Mouse (Mus musculus) kidney, embryonic 14.5 days (tissue): ENCODE data around the gene Mab21l3. TPM values are rescaled to one million over a fixed set of nuclear protein-coding genes. Genes with fewer than 3 reads are reported as not detected.

Experiments
- ATAC-seq: fragments of 200-750 bp; cut with Nextera tagmentation; 2 replicates; pipeline ENCODE4 v1.8.0; 2017; ENCODE audit warnings: moderate number of reproducible peaks, mild to moderate bottlenecking, moderate TSS enrichment, moderate library complexity; ENCODE audit not compliant: low FRiP score, low TSS enrichment
- H3K27ac ChIP-seq: fragments of 300-500 bp; sonication (generic); 2 replicates; pipeline ENCODE4 v1.5.1; 2014; ENCODE audit warnings: low read depth, mild to moderate bottlenecking, low read length, moderate library complexity, mixed read lengths
- H3K27me3 ChIP-seq: fragments of 300-500 bp; sonication (generic); 2 replicates; pipeline ENCODE4 v1.6.1; 2014; ENCODE audit warnings: mild to moderate bottlenecking, low read length; ENCODE audit not compliant: control insufficient read depth, insufficient read depth
- H3K36me3 ChIP-seq: fragments of 300-500 bp; sonication (generic); 2 replicates; pipeline ENCODE4 v1.6.1; 2014; ENCODE audit warnings: low read length, mixed read lengths; ENCODE audit not compliant: control insufficient read depth, insufficient read depth
- H3K4me1 ChIP-seq: fragments of 300-500 bp; sonication (generic); 2 replicates; pipeline ENCODE4 v1.6.1; 2014; ENCODE audit warnings: low read length, mixed read lengths; ENCODE audit not compliant: control insufficient read depth, insufficient read depth
- H3K4me2 ChIP-seq: fragments of 300-500 bp; sonication (generic); replicated peaks from 2 replicates; pipeline ENCODE4 v1.6.1; 2014; ENCODE audit warnings: low read depth, mild to moderate bottlenecking, low read length
- H3K4me3 ChIP-seq: fragments of 300-500 bp; sonication (generic); 2 replicates; pipeline ENCODE4 v1.5.1; 2014; ENCODE audit warnings: mild to moderate bottlenecking, low read length
- H3K9ac ChIP-seq: fragments of 300-500 bp; sonication (generic); 2 replicates; pipeline ENCODE4 v1.6.1; 2014; ENCODE audit warnings: low read depth, mild to moderate bottlenecking, low read length, moderate library complexity
- H3K9me3 ChIP-seq: fragments of 300-500 bp; sonication (generic); 2 replicates; pipeline ENCODE4 v1.6.1; 2016; ENCODE audit warnings: low read length; ENCODE audit not compliant: control insufficient read depth
- WGBS: fragments of 180-500 bp; shearing (Covaris S2); extraction: QIAGEN DNeasy Blood & Tissue Kit; methylation state at CpG from one replicate; pipeline ENCODE4 v1.1.7; 2014; 5-methylcytosine and 5-hydroxymethylcytosine counted together
- polyA plus RNA-seq: library from polyadenylated mRNA; unstranded; fragments of >200 nt; fragmentation: Nextera tagmentation; extraction: Ambion mirVana; gene quantifications from 2 replicates; pipeline ENCODE4 v1.2.1, GENCODE M21; 2014

Gene Mab21l3
- polyA plus RNA-seq = 0.41 and 0.77 TPM in 2 replicates

DNA sequence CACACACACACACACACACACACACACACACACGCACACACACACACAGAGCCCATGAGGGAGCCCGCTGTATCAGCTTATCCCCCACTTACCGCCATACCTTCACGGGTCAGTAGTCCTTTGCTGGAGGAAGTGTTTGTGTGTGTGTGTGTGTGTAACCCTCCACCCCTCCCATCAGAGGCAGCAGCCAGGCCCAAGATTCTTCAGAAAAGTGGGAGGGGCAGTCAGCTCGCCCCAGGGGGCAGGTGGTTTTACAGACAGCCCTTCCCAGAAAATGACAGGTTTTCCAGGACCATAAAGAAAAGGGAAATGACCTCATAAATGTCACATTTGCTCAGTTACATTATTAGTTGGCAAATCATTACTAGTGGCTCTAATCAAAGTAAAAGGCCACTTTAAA is at the start of gene Mab21l3:
Gene Mab21l3, minus strand, starts transcription at position 144 of the 400 bp plus-strand sequence.
- ATAC-seq = no peak
- Histone ChIP-seq H3K9me3 (no peaks in the 10 kb centered on the region), H3K27ac (no peak within 1 kb of the TSS), H3K4me1 (no peaks in the 10 kb centered on the region), H3K9ac (no peak within 1 kb of the TSS), H3K27me3 (no peaks in the 10 kb centered on the region), H3K4me3 (no peak within 1 kb of the TSS), H3K36me3 (no peaks in the 10 kb centered on the region), H3K4me2 (no peak within 1 kb of the TSS)
- 61% methylated on average over 5 of the region's 5 CpGs for WGBS

DNA sequence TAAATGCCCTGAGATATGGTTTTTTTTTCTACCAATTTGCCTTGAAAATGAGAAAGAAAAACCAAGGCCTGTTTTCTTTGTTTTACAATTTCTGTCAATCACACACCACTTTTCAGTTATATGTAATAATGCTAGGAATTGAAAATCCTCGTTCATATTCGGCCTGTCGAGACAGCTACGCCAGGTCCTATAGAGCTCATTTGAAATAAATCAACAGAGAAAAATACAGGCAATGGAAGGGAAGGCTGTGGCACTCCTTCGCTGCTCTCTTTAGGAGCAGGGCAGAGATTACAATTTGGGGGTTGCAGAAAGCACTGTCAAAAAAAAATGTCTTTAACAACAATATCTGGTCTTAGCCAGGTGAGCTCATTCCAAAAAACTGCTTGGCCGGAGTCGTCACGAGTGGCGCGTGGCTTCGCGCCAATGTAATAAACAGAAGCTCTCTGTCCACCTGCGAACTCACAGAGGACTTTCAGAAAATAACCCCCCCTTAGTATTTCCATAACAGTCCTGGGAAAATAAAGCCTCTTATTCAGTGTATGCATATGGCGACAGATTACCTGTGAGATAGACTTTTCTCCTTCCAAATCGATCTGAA is 48.7 kb upstream of the Mab21l3 start:
- Histone ChIP-seq H3K27me3 (no peaks in the 10 kb centered on the region), H3K9me3 (no peaks in the 10 kb centered on the region), H3K27ac (no peak overlapping the region), H3K4me1 (0 out of 2 replicates have a peak, but pooled peaks cover 2% of the 10 kb centered on the region), H3K36me3 (no peaks in the 10 kb centered on the region), H3K9ac (no peak overlapping the region), H3K4me2 (no peak overlapping the region), H3K4me3 (no peak overlapping the region)
- WGBS = 89% methylated on average over 15 of the region's 15 CpGs
- ATAC-seq = no peak

DNA sequence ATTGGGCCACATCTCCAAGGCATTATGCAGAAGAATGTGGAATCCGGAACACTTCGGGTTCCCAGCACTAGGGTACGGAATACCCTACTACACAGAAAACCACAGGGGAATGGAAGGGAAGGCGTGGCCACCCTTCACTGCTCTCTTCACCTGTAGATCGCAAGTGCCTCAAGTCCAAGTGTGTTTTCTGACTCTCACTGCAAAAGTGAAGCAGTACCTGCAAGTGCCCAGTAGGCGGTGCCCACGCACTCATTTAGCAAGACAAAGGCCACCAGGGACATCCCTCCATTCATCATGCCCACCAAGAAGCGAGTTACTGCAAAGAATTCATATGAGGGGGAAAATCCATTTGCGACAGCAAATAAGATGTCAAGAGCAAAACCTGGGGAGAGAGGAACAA is 48.1 kb upstream of the Mab21l3 start:
- Histone ChIP-seq H3K36me3 (no peaks in the 10 kb centered on the region), H3K9me3 (no peaks in the 10 kb centered on the region), H3K4me2 (no peak overlapping the region), H3K27me3 (no peaks in the 10 kb centered on the region), H3K4me1 (no peaks in the 10 kb centered on the region), H3K9ac (no peak overlapping the region), H3K4me3 (no peak overlapping the region), H3K27ac (no peak overlapping the region)
- 29% methylated on average over 9 of the region's 9 CpGs for WGBS
- no peak for ATAC-seq

DNA sequence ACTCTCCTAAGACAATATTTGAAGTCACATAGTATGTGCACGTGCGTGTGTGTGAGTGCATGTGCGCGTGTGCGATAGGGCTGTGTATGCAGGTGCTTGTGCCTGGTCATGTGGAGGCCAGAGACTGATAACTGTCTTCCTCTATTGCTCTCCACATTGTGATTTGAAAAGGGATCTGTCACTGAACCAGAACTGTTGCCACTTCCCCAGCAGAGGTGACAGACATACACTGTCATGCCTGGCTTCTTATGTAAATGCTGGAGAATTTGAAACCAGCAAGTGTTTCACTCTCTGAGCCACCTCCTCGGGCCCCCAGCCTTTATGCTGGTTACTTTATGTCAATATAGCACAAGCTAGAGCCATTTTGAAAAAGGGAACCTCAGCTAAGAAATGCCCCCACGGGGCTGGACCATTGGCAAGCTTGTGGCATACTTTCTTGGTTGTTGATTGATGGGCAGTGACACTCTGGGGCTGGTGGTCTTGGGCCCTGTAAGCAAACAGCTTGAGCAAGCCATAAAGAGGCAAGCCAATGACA is 46.7 kb upstream of the Mab21l3 start:
- no peak overlapping the region for H3K9ac ChIP-seq
- no peak overlapping the region for H3K27ac ChIP-seq
- 77% methylated on average over 7 of the region's 7 CpGs for WGBS
- H3K4me1 ChIP-seq = no peaks in the 10 kb centered on the region
- no peaks in the 10 kb centered on the region for H3K9me3 ChIP-seq
- no peak overlapping the region for H3K4me3 ChIP-seq
- H3K4me2 ChIP-seq = no peak overlapping the region
- ATAC-seq = no peak
- no peaks in the 10 kb centered on the region for H3K36me3 ChIP-seq
- no peaks in the 10 kb centered on the region for H3K27me3 ChIP-seq

DNA sequence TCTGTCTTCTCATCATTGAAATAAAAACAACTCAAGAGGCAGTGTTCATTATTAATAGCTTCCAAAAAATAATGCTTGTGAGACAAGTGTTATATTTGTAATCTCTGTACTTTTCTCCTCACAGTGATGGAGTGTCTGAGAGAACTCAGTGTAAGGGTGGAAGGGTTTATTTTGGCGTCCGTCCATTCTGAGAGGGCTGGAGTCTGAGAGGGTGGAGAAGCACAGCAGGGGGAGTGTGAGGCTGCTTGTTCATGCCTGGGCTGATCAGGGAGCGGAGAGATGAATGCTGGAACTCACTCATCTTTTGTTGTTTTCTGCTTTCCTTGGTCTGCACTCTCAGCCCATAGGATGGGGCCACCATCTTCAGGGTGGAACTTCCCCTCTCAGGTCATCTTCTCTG is 36.8 kb upstream of the Mab21l3 start:
- H3K4me3 ChIP-seq = no peak overlapping the region
- WGBS = 42% methylated on average over 3 of the region's 3 CpGs
- peak; percentile 91; the same call in 1 of the 2 replicates for ATAC-seq
- H3K4me1 ChIP-seq = 0 out of 2 replicates have a peak, but pooled peaks cover 4% of the 10 kb centered on the region
- no peak overlapping the region for H3K9ac ChIP-seq
- no peaks in the 10 kb centered on the region for H3K9me3 ChIP-seq
- no peak overlapping the region for H3K4me2 ChIP-seq
- no peak overlapping the region for H3K27ac ChIP-seq
- no peaks in the 10 kb centered on the region for H3K27me3 ChIP-seq
- no peaks in the 10 kb centered on the region for H3K36me3 ChIP-seq

DNA sequence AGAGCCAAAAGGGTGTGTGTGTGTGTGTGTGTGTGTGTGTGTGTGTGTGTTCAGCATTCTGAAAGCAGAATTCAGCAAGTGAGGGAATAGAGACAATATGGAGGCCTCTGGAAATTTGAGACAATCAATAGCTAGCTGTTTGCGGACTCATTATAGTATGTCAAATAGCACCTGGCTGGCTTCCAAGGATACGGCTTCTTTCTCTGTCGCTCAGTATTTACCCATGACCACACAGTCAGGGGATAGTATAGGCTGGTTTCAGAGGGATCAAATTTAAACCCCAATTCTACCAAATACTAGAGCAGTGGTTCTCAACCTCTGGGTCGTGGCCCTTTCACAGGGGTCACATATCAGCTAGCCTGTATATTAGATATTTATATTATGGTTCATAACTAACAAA is 36.3 kb upstream of the Mab21l3 start:
- Histone ChIP-seq H3K4me2 (no peak overlapping the region), H3K27ac (no peak overlapping the region), H3K4me1 (0 out of 2 replicates have a peak, but pooled peaks cover 4% of the 10 kb centered on the region), H3K4me3 (no peak overlapping the region), H3K9me3 (no peaks in the 10 kb centered on the region), H3K36me3 (no peaks in the 10 kb centered on the region), H3K9ac (no peak overlapping the region), H3K27me3 (no peaks in the 10 kb centered on the region)
- ATAC-seq = no peak
- WGBS = 54% methylated on average over 4 of the region's 4 CpGs

DNA sequence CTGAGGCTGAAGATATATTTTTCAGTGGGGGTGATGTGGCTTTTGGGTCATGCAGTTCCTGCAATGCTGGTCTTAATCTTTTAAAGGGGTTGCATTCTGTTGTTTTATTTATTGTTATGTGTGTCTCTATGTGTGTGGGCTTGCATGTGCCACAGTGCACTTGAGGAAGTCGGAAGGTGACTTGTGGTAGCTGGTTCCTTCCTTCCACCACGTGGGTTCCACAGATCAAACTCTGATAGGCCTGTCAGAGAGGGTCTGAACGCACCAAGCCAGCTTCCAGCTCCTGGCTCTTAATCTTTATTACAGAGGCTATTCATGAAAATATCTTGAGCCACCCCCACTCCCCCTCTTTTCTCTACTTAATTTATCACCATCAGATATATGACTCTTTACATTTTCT is 35.1 kb upstream of the Mab21l3 start:
- Histone ChIP-seq H3K4me3 (no peak overlapping the region), H3K9ac (no peak overlapping the region), H3K36me3 (no peaks in the 10 kb centered on the region), H3K27ac (no peak overlapping the region), H3K4me2 (no peak overlapping the region), H3K4me1 (0 out of 2 replicates have a peak, but pooled peaks cover 4% of the 10 kb centered on the region), H3K9me3 (no peaks in the 10 kb centered on the region), H3K27me3 (no peaks in the 10 kb centered on the region)
- ATAC-seq = no peak
- 44% methylated on average over 3 of the region's 3 CpGs for WGBS

DNA sequence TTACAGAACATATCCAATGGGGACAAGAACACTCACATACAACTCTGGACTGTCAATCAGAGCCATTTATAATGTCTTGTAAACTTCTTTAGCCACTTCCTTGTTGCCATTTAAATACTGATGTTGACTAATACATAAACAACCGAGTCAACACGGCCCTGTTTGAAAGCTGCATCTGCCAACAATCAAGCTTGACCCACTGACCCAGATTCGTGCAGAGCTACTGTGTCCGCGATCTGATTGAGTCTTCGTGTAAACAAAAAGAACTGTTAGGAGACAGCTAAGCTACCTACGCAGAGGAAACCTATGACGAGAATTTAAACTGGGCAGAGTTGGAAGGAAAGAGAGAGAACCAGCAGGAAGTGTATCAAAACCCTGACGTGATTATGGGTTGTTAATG is 33.0 kb upstream of the Mab21l3 start:
- H3K9me3 ChIP-seq = no peaks in the 10 kb centered on the region
- ATAC-seq = no peak
- WGBS = 69% methylated on average over 9 of the region's 9 CpGs

DNA sequence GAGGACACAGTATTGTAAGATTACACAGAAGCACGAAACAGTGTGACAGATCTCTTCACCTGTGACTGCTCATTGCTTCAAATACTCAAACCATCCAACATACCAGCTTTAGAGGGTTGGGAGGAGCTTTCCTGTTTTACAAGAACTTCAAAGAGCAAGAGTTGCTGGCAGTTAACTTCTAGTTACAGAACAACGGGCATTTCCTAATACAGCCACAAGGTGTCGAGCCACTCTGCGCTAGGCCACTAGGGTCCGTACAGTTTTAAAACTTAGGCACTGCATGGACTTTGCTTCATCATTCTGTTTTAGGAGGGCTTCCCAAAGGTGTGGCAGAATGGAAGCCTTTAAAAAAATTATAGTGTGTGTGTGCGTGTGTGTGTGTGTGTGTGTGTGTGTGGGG is 32.1 kb upstream of the Mab21l3 start:
- Histone ChIP-seq H3K9ac (no peak overlapping the region; the same call in 1 of the 2 replicates), H3K27ac (no peak overlapping the region), H3K36me3 (no peaks in the 10 kb centered on the region), H3K27me3 (no peaks in the 10 kb centered on the region), H3K4me1 (0 out of 2 replicates have a peak, but pooled peaks cover 4% of the 10 kb centered on the region), H3K9me3 (no peaks in the 10 kb centered on the region), H3K4me3 (no peak overlapping the region), H3K4me2 (no peak overlapping the region)
- 64% methylated on average over 6 of the region's 6 CpGs for WGBS
- ATAC-seq = no peak

More for the DNA sequence above, 33.0 kb upstream of the Mab21l3 start:
- Histone ChIP-seq H3K9ac (no peak overlapping the region), H3K4me1 (0 out of 2 replicates have a peak, but pooled peaks cover 4% of the 10 kb centered on the region), H3K36me3 (no peaks in the 10 kb centered on the region), H3K27me3 (no peaks in the 10 kb centered on the region), H3K4me2 (no peak overlapping the region), H3K27ac (no peak overlapping the region), H3K4me3 (no peak overlapping the region)
